Mouse (Mus musculus) embryo, embryonic 11 days (tissue): ENCODE measurements at regions not wholly inside any gene's neighbourhood (a gene's known extent, or its start where the extent isn't known, plus 50 kb on each side); places are given as distances from the start of the nearest gene placed in this dataset.

ENCODE experiments used
- DNase-seq: peaks from one replicate; pipeline ENCODE4 v3.0.0-alpha.2; 2015

GRCm38 (mm10) chr9:43469215-43469614 lies 158.6 kb downstream of the Trim29 start:
- no peak for DNase-seq

GRCm38 (mm10) chr9:43472231-43472630 lies 161.6 kb downstream of the Trim29 start:
- DNase-seq: no peak

DNA sequence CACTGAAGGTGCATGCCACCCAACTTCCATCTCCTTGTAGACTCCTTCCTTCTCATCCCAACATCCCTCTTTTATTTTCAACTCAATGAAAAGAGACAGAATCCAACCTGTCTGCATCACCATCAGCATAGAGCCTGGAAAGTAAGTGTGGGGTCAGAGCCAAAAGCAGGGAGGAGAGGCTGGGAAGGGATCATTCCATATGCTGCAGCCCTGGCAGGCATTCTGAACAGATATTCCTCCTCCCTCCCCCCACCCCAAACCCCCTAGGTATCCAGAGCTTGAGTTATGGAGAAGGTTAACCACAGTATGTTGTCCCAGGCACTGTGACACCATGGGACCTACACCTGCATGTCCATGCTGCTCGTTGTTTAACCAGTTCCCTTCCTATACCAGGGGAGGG lies 162.5 kb downstream of the Trim29 start:
- DNase-seq: no peak

GRCm38 (mm10) chr9:43473601-43474302 lies 163.1 kb downstream of the Trim29 start:
- no peak for DNase-seq

DNA sequence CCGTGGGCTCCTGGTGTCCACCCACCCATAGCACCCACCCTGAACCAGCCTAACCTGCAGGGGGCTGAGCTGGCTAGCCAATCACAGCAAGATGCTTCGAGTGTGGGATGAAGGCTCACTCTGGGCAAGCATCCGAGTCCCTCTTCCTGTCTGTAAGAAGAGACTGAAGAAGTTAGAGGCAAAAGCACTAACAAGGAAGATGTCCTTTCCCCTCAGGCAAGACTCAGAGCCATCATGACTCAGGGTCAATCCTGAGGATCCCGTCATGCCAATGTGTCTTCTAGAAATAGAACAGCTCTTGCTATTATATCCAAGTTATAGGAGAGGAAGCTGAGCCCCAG lies 163.6 kb downstream of the Trim29 start:
- DNase-seq: no peak

GRCm38 (mm10) chr9:43480826-43481591 lies 170.4 kb downstream of the Trim29 start:
- DNase-seq: no peak

DNA sequence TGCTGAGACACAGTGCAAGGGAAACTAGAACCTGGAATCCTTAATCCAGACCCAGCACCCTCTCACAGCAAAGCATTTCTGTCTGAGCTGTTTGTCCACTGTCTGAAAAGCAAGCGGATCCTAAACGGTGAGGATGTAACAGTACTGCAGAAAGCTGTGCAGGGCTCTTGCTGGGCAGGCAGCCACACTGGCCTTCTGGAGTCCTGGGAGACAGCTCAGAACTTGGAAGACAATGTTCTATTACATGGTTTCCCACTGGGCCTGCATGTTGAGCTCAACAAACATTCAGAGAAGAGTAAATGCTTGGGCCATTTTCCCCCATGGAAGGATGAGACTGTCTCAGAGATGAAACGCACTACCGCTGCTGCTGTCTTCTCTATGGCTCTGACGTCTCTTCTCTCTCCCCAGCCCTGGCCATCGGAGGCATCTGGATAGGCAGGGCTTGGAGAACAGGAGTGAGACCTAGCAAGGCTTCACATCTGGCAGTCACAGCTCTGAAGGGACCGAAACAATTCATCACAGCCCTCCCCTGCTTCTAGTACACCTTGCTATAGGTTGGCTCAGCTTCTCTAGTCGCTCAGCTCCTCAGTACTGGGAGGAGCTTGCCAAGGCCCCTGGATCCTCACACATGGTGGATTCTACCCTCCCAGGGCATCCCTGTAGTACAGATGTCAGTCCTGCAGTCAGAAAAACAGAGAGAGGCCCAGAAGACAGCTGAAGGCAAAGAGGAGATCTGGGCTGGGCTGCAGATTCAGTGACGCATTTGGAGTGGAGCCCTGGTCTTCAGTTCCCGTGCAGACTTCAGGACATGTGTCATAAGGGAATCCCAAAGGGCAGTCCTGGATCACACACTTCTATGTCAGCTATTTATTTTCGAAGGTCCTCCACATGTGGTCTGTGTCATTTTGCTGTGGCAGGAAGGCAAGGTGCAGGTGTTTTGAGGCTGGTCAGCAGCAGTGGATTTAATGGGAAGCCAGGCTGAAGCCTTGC lies 171.7 kb downstream of the Trim29 start:
- DNase-seq: no peak

- no peak for DNase-seq
These were observed 172.5 kb downstream of the Trim29 start for GRCm38 (mm10) chr9:43483195-43483594.

- DNase-seq: no peak
These were observed 173.3 kb downstream of the Trim29 start for GRCm38 (mm10) chr9:43483906-43484305.

GRCm38 (mm10) chr9:43486704-43487103 lies 176.1 kb downstream of the Trim29 start:
- DNase-seq: no peak

- DNase-seq: no peak
These were observed 178.6 kb downstream of the Trim29 start for GRCm38 (mm10) chr9:43489205-43489604.

DNA sequence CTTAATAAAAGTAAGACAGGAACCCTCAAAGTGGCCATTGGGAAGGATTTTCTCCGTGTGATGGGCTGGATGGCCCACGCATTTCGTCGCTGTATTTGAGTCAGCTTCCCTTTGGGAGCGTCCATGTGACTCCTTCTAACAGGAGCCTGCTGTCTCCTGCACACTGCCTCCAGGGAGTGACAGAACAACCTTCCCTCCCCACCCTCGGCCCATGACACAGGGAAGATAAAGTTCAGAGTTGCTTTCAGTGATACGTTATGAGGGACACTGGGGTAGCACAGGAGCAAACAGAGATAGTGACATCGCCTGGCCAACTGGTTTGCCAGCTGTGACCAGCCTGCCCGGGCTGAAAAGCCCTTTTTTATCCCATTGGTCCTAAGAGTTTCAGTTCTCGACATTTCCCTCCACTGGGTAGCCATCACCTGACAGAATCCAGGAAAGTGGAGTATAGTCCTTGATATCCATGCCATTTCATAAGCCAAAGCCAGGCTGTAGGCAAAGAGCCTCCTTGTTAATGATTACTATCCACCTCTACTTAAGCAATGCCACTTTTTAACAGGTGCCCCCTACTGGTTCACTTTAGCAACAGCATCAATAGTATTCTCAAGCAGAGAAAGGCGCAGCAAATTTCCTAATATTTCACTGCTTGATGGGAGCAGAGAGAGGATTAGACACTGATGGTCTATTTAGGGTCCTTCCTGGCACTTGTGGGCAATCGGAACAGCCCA lies 180.5 kb downstream of the Trim29 start:
- peak; percentile 62 for DNase-seq

- DNase-seq: peak; percentile 41
These were observed 181.8 kb downstream of the Trim29 start for GRCm38 (mm10) chr9:43492236-43493000.

- DNase-seq: no peak
These were observed 187.9 kb downstream of the Trim29 start for GRCm38 (mm10) chr9:43498596-43498995.

- no peak for DNase-seq
These were observed 193.8 kb downstream of the Trim29 start for GRCm38 (mm10) chr9:43504270-43504932.

- DNase-seq: peak; percentile 44
These were observed 195.2 kb downstream of the Trim29 start for GRCm38 (mm10) chr9:43505856-43506255.

GRCm38 (mm10) chr9:43506276-43506675 lies 195.6 kb downstream of the Trim29 start:
- no peak for DNase-seq

GRCm38 (mm10) chr9:43512806-43513205 lies 202.2 kb downstream of the Trim29 start:
- DNase-seq: no peak

GRCm38 (mm10) chr9:43514731-43515458 lies 204.2 kb downstream of the Trim29 start:
- no peak for DNase-seq

DNA sequence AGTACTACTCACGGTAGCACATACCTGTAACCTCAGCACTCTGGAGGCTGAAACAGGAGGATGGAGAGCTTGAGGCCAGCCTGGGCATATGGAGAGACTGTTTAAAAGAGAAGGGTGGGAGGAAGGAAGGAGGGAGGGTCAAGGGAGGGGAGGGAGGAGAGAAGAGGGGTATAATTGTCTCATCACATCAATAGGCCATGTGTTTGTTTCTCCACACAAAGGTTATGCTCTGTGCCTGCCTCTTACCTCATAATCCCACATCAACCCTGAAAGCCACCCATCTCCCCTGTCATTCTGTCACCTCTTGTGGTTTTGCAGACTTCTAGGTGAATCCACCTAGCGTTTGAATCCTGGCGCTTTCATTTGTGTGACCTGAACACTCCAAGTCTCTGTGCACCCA lies 210.3 kb downstream of the Trim29 start:
- no peak for DNase-seq
